16 mouse cellular contexts compared by ENCODE assay signal in genomic region chr3:77197828-77198227, GRCm38 (mm10).
"Had no signal": no experiment of that assay in that cellular context is flagged by ENCODE, and none has a peak within 500 bp of the region (broad histone marks: within the 10 kb centered on the region; RNA-seq: fewer than 3 reads in every experiment).

No protein-coding gene starts in this region.

- H3K36me3 ChIP-seq: forebrain, embryonic 15.5 days; heart, embryonic 13.5 days; heart, embryonic 15.5 days; hindbrain, embryonic 13.5 days; hindbrain, embryonic 15.5 days; limb, embryonic 13.5 days had no signal

- H3K27me3 ChIP-seq: forebrain, embryonic 15.5 days; heart, embryonic 13.5 days; heart, embryonic 15.5 days; hindbrain, embryonic 13.5 days; hindbrain, embryonic 15.5 days; limb, embryonic 13.5 days had no signal

- H3K9ac ChIP-seq: forebrain, embryonic 15.5 days; forebrain, postnatal 0 days; heart, embryonic 13.5 days; heart, embryonic 15.5 days; hindbrain, embryonic 13.5 days; hindbrain, embryonic 15.5 days; limb, embryonic 13.5 days had no signal

- H3K4me2 ChIP-seq: forebrain, embryonic 15.5 days; heart, embryonic 11.5 days; heart, embryonic 13.5 days; heart, embryonic 15.5 days; hindbrain, embryonic 13.5 days; hindbrain, embryonic 15.5 days; limb, embryonic 13.5 days had no signal

- DNase-seq: gastrocnemius, postnatal 36 days; kidney, adult 18-20 months; kidney, adult 8-10 months; layer of hippocampus, postnatal 36 days had no signal

- H3K9me3 ChIP-seq: forebrain, embryonic 15.5 days; heart, embryonic 13.5 days; heart, embryonic 15.5 days; hindbrain, embryonic 13.5 days; hindbrain, embryonic 15.5 days had no signal

- H3K4me3 ChIP-seq: forebrain, embryonic 15.5 days; heart, adult 2 months; heart, embryonic 13.5 days; heart, embryonic 15.5 days; hindbrain, embryonic 13.5 days; hindbrain, embryonic 15.5 days; limb, embryonic 13.5 days had no signal

- H3K27ac ChIP-seq: forebrain, embryonic 15.5 days; heart, adult 2 months; heart, embryonic 13.5 days; heart, embryonic 15.5 days; hindbrain, embryonic 13.5 days; hindbrain, embryonic 15.5 days; hindbrain, postnatal 0 days; kidney, postnatal 0 days; limb, embryonic 13.5 days had no signal

- ATAC-seq: forebrain, embryonic 15.5 days; forebrain, postnatal 0 days; hindbrain, postnatal 0 days; intestine, embryonic 16.5 days had no signal

- H3K4me1 ChIP-seq: forebrain, embryonic 15.5 days; heart, embryonic 13.5 days; heart, embryonic 15.5 days; hindbrain, embryonic 13.5 days; hindbrain, embryonic 15.5 days; limb, embryonic 13.5 days had no signal
